Mouse (Mus musculus) right cerebral cortex, postnatal 14 days (tissue): Measurements from ENCODE around the gene Cfap45.

Source experiments
- DNase-seq: peaks from one replicate; pipeline ENCODE4 v3.0.0; 2022

Gene Cfap45

GRCm38 (mm10) chr1:172520576-172521440, at the start of gene Cfap45:
Cfap45 (plus strand) TSS chr1:172520801.
- peak; percentile 74 for DNase-seq

GRCm38 (mm10) chr1:172472909-172473308, 47.7 kb upstream of the Cfap45 start:
- DNase-seq = no peak

GRCm38 (mm10) chr1:172474196-172474595, 46.4 kb upstream of the Cfap45 start:
- no peak for DNase-seq

- no peak for DNase-seq
These were observed 45.4 kb upstream of the Cfap45 start, which contains the start of gene Slamf9 for GRCm38 (mm10) chr1:172475054-172475741. Slamf9 (plus strand) TSS chr1:172475358.

- no peak for DNase-seq
These were observed 42.6 kb upstream of the Cfap45 start for GRCm38 (mm10) chr1:172478020-172478419.

- DNase-seq = no peak
These were observed 40.2 kb upstream of the Cfap45 start for GRCm38 (mm10) chr1:172480376-172480775.

GRCm38 (mm10) chr1:172481111-172481510, 39.5 kb upstream of the Cfap45 start:
- DNase-seq = no peak

- DNase-seq = peak; percentile 96
These were observed 38.9 kb upstream of the Cfap45 start, which contains the start of gene Igsf9 for GRCm38 (mm10) chr1:172481540-172482280. Igsf9 (plus strand) TSS chr1:172481788.

- DNase-seq = no peak
These were observed 37.9 kb upstream of the Cfap45 start for GRCm38 (mm10) chr1:172482518-172483360.

- no peak for DNase-seq
These were observed 37.3 kb upstream of the Cfap45 start for GRCm38 (mm10) chr1:172483361-172483660.

GRCm38 (mm10) chr1:172484236-172484635, 36.4 kb upstream of the Cfap45 start:
- DNase-seq = no peak

GRCm38 (mm10) chr1:172484671-172485070, 35.9 kb upstream of the Cfap45 start:
- no peak for DNase-seq

- DNase-seq = no peak
These were observed 34.8 kb upstream of the Cfap45 start for GRCm38 (mm10) chr1:172485821-172486220.

GRCm38 (mm10) chr1:172486236-172486635, 34.4 kb upstream of the Cfap45 start:
- DNase-seq = no peak

- no peak for DNase-seq
These were observed 34.0 kb upstream of the Cfap45 start for GRCm38 (mm10) chr1:172486651-172487050.

- DNase-seq = no peak
These were observed 32.7 kb upstream of the Cfap45 start for GRCm38 (mm10) chr1:172487859-172488258.

GRCm38 (mm10) chr1:172488831-172489230, 31.8 kb upstream of the Cfap45 start:
- no peak for DNase-seq

GRCm38 (mm10) chr1:172489585-172490250, 30.9 kb upstream of the Cfap45 start:
- no peak for DNase-seq

GRCm38 (mm10) chr1:172490261-172490661, 30.3 kb upstream of the Cfap45 start:
- DNase-seq = peak; percentile 88

- no peak for DNase-seq
These were observed 28.6 kb upstream of the Cfap45 start for GRCm38 (mm10) chr1:172492047-172492446.

GRCm38 (mm10) chr1:172493516-172493915, 27.1 kb upstream of the Cfap45 start:
- DNase-seq = no peak

GRCm38 (mm10) chr1:172496030-172496429, 24.6 kb upstream of the Cfap45 start:
- no peak for DNase-seq
